Mouse (Mus musculus): ENCODE measurements around the gene Kif1c. TPM values are rescaled to one million over a fixed set of nuclear protein-coding genes. Genes with fewer than 3 reads are reported as not detected.
A peak's percentile ranks its signal among the peaks of the same experiment; 100 is the strongest.

The Kif1c gene
- total RNA-seq, 2 experiments from 2014 or later: 58.1 to 60.7 TPM

GRCm38 (mm10) chr11:70668335-70668770 lies 32.0 kb upstream of the Kif1c start:
- intact Hi-C loops (cut with DNase I): loop anchor here (2.0 kb wide), 1 partner anchor 22 kb away; the partner anchor contains the start of genes Rnf167 and Slc25a11
- TF ChIP-seq CTCF (IDR thresholded peaks at IDR 0.05): no peak
- H3K4me3 ChIP-seq: peak overlapping the region; percentile 55
- H3K27ac ChIP-seq: peak overlapping the region; percentile 76
- peak in 1 of 2 experiments; percentile 75 for DNase-seq (ENCODE audit: extremely low spot score in 1 of 2, low spot score in 2 of 2)

- TF ChIP-seq CTCF (IDR thresholded peaks at IDR 0.05): no peak
- intact Hi-C loops (cut with DNase I): loop anchor here (1.0 to 2.0 kb wide), 2 partner anchors 16 to 22 kb away; partner anchors contain the start of genes Rnf167 and Slc25a11
- Histone ChIP-seq H3K27ac (peak within 1 kb of the TSS; percentile 99), H3K4me3 (peak within 1 kb of the TSS; percentile 55)
- DNase-seq (ENCODE audit: extremely low spot score in 1 of 2, low spot score in 2 of 2): peak; percentile 93 to 97
Observed at GRCm38 (mm10) chr11:70668771-70669505, 31.4 kb upstream of the Kif1c start, which contains the start of gene Spag7. Spag7 (minus strand) TSS chr11:70669416.

- Histone ChIP-seq H3K27ac (peak overlapping the region; percentile 99), H3K4me3 (peak overlapping the region; percentile 55)
- intact Hi-C loops (cut with DNase I): loop anchor here (1.0 to 5.0 kb wide), 3 partner anchors 16 to 43 kb away; partner anchors contain the start of genes Rnf167 and Slc25a11
- peak; percentile 61 for TF ChIP-seq CTCF (IDR thresholded peaks at IDR 0.05)
- DNase-seq (ENCODE audit: extremely low spot score in 1 of 2, low spot score in 2 of 2): peak; percentile 63 to 65
Observed at GRCm38 (mm10) chr11:70669582-70670345, 30.6 kb upstream of the Kif1c start.

GRCm38 (mm10) chr11:70670483-70670882 lies 29.9 kb upstream of the Kif1c start:
- intact Hi-C loops (cut with DNase I): loop anchor here (5.0 kb wide), 1 partner anchor 42 kb away; no protein-coding TSS in a partner anchor
- no peak for TF ChIP-seq CTCF (IDR thresholded peaks at IDR 0.05)
- H3K4me3 ChIP-seq: peak overlapping the region; percentile 55
- H3K27ac ChIP-seq: peak overlapping the region; percentile 99
- DNase-seq (ENCODE audit: extremely low spot score in 1 of 2, low spot score in 2 of 2): no peak

- intact Hi-C loops (cut with DNase I): loop anchor here (5.0 kb wide), 1 partner anchor 41 kb away; no protein-coding TSS in a partner anchor
- no peak overlapping the region for H3K4me3 ChIP-seq
- no peak for TF ChIP-seq CTCF (IDR thresholded peaks at IDR 0.05)
- peak overlapping the region; percentile 8; the same call in 1 of the 2 replicates for H3K27ac ChIP-seq
- no peak for DNase-seq (ENCODE audit: extremely low spot score in 1 of 2, low spot score in 2 of 2)
Observed at GRCm38 (mm10) chr11:70671333-70672047, 28.9 kb upstream of the Kif1c start.

GRCm38 (mm10) chr11:70674014-70674413 lies 26.3 kb upstream of the Kif1c start:
- no peak for DNase-seq (ENCODE audit: extremely low spot score in 1 of 2, low spot score in 2 of 2)
- Histone ChIP-seq H3K4me3 (no peak overlapping the region), H3K27ac (no peak overlapping the region)
- intact Hi-C loops (cut with DNase I): loop anchor here (5.0 kb wide), 1 partner anchor 38 kb away; no protein-coding TSS in a partner anchor
- TF ChIP-seq CTCF (IDR thresholded peaks at IDR 0.05): no peak

- no peak for TF ChIP-seq CTCF (IDR thresholded peaks at IDR 0.05)
- H3K4me3 ChIP-seq: no peak overlapping the region
- no peak for DNase-seq (ENCODE audit: extremely low spot score in 1 of 2, low spot score in 2 of 2)
- H3K27ac ChIP-seq: no peak overlapping the region
- intact Hi-C loops (cut with DNase I): loop anchor here (5.0 kb wide), 1 partner anchor 38 kb away; no protein-coding TSS in a partner anchor
Observed at GRCm38 (mm10) chr11:70674501-70674900, 25.8 kb upstream of the Kif1c start.

- Histone ChIP-seq H3K4me3 (no peak overlapping the region), H3K27ac (no peak overlapping the region)
- DNase-seq (ENCODE audit: extremely low spot score in 1 of 2, low spot score in 2 of 2): no peak
- TF ChIP-seq CTCF (IDR thresholded peaks at IDR 0.05): no peak
- intact Hi-C loops (cut with DNase I): no loop called here
Observed at GRCm38 (mm10) chr11:70678092-70678491, 22.3 kb upstream of the Kif1c start.

GRCm38 (mm10) chr11:70678576-70678975 lies 21.8 kb upstream of the Kif1c start:
- no peak for DNase-seq (ENCODE audit: extremely low spot score in 1 of 2, low spot score in 2 of 2)
- Histone ChIP-seq H3K27ac (no peak overlapping the region), H3K4me3 (no peak overlapping the region)
- no peak for TF ChIP-seq CTCF (IDR thresholded peaks at IDR 0.05)
- intact Hi-C loops (cut with DNase I): no loop called here

GRCm38 (mm10) chr11:70679361-70679760 lies 21.0 kb upstream of the Kif1c start:
- DNase-seq (ENCODE audit: extremely low spot score in 1 of 2, low spot score in 2 of 2): no peak
- no peak for TF ChIP-seq CTCF (IDR thresholded peaks at IDR 0.05)
- H3K27ac ChIP-seq: no peak overlapping the region; the same call in 1 of the 2 replicates
- intact Hi-C loops (cut with DNase I): no loop called here
- no peak overlapping the region for H3K4me3 ChIP-seq

- no peak for DNase-seq (ENCODE audit: extremely low spot score in 1 of 2, low spot score in 2 of 2)
- no peak overlapping the region for H3K27ac ChIP-seq
- intact Hi-C loops (cut with DNase I): no loop called here
- no peak for TF ChIP-seq CTCF (IDR thresholded peaks at IDR 0.05)
- no peak overlapping the region for H3K4me3 ChIP-seq
Observed at GRCm38 (mm10) chr11:70679894-70680293, 20.5 kb upstream of the Kif1c start.

Measured in left cerebral cortex, adult 2 months (tissue).